Mouse (Mus musculus) left cerebral cortex, postnatal 10 days (tissue): ENCODE measurements around the gene Otud7b. TPM values are rescaled to one million over a fixed set of nuclear protein-coding genes. Genes with fewer than 3 reads are reported as not detected.

Experiments
- DNase-seq, 2 experiments: peaks; one replicate each; pipeline ENCODE4 v3.0.0; 2021 to 2022; ENCODE audit warnings: low spot score in 2 of 2, mixed read lengths in 1 of 2; ENCODE audit errors: extremely low spot score in 1 of 2
- intact Hi-C: fragments of 180-260 bp; cut with DNase I; formaldehyde crosslinking; loops from one replicate; pipeline ENCODE4 v1.15.1; 2025
- total RNA-seq, 2 experiments: library from RNA; stranded (reverse); gene quantifications; 2 replicates each; pipeline ENCODE4 v1.2.3; 2021

The Otud7b gene
- total RNA-seq, 2 experiments from 2014 or later, result 13.4 to 17.6 TPM

DNA sequence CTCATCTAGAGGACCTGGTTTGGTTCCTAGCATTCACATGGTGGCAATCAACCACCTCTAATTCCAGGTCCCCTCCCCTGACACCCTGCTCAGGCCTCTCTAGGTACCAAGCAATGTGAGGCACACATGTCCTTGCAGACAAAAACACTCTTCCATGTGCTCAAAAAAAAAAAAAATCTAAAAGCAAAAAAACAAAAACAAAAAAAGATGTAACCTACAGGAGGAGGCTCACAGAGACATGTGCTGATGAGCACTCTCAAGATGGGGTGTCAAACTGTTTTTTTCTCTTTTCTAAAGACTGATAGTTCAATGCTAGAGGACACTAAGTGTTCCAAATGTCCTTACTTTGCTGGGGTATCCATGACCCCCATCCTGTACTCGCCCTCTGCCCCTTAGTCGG lies 22.2 kb upstream of the Otud7b start:
- no peak for DNase-seq
- intact Hi-C loops, result loop anchor here (5.0 kb wide), 1 partner anchor 65 kb away; no protein-coding TSS in a partner anchor

DNA sequence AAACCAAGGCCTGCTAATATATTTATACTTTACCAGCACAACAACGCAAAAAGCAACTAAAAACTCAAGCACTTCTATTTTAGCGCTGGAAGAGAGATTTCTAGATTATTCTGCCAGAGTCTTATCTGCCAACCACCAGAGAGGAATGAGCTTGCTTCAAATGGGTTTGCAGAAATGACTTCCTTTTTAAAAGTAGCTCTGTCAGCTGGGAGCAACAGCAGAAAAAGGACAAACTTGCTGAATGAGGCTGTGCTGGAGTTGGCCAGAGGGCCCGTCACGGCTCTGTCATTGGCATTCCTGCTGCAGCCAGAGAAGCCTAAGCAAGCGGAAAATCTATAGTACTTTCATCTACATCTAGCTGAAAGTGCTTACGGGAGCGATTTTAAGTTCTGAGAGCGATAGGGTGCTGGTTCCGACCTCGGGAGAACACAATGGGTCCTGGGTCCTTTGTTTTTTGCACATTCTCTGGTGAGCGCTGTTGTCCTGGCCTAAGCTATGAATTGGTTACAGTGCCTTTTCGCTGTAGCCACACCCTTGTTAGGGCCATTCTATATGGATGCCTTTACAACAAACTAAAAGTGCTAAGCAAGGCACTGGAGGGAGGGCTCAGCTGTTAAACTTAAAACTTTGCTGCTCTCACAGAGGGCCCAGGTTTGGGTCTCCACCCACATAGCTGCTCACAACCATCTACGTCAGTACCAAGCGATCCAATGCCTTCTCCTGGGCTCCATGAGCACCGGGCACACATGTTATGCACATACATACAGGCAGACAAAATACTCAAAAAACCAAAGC lies 21.4 kb upstream of the Otud7b start:
- intact Hi-C loops, result loop anchor here (5.0 kb wide), 1 partner anchor 64 kb away; no protein-coding TSS in a partner anchor
- no peak for DNase-seq

DNA sequence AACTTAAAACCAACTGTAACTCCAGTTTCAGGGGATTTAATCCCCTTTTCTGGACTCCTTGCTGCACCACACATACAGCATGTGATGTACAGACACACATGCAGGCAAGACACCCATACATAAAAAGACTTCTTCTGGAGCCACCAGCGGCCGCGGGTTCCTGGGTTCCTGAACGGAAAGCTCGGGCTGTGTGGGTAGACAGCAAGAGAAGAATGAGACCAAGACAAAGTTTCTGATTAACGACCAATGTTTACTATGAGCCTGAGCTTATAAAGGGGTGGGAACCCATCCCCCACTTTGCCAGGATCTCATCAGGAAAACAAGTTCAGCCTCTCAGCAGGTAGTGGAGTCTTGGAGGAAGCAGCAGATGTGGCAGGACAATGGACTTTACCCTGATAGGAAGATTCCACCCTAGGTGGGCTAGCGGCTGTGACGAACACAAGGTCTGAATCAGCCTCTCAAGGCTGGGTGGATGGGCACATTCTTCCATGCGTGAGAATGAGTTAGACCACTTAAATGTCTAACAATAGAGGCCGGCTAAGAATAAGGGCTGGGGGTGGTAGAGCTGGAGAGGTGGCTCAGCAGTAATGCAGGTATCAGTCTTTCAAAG lies 20.1 kb upstream of the Otud7b start:
- peak in 1 of 2 experiments; percentile 67 for DNase-seq
- intact Hi-C loops, result loop anchor here (5.0 kb wide), 1 partner anchor 63 kb away; no protein-coding TSS in a partner anchor

DNA sequence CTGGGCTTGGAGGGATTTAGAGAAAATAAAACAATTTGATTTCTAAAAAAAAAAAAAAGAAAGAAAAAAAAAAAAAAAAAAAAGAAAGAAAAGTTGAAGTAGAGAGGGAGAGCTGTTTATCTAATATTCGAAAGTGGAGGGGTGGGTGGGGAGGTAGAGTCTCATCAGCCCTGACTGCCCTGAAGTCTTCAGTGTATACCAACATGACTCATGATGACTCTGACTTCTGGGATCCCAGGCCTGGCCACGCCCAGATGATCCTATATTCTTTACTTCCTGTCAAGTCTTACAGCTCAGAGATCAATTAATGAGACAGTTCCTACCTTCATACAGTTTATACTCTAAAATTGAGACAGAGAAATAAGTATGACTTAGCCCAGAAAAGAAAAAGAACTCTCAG lies 17.1 kb upstream of the Otud7b start:
- DNase-seq, result no peak
- intact Hi-C loops, result no loop called here

DNA sequence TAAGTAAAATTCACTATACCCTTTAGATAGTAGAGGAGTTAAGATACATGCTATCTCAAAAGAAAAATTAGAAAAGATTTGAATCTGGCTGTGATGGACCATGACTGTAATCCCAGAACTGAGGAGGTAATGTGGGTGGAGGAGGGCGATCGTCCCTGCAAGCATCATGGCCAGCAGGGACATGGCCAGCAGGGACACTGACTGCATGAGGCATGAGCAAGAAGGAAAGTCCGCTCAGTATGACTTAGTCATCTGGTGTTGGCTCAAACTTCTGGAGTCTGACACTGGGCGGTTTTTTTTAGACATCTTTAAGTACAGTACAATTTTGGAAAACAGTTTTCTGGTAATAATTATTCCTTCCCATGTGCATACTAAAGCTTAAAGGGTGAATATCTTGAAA lies 16.5 kb upstream of the Otud7b start:
- no peak for DNase-seq
- intact Hi-C loops, result no loop called here

DNA sequence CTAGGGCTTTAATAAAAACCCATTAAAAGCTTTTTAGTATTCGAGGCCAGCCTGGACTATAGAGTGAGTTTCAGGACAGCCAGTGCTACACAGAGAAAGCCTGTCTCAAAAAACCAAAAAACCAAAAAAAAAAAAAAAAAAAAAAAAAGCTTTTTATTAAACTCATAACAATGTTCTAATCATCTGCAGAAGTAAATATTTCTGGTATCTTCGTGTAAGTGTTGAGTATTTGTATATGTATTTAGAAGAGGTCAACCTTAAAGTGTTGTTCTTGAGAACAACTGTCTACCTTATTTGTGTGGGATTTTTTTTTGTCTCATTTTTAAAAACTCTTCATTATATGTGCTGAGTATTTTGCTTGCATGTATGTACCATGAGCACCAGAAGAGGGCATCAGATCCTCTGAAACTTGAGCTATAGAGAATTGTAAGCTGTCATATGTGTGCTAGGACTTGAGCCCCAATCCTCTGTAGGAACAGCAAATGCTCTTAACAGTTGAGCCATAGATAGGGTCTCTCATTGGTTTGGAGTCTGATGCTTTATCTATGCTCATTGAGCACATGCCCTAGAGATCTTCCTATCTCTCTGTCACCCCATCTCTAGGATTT lies 14.3 kb upstream of the Otud7b start:
- intact Hi-C loops, result no loop called here
- DNase-seq, result no peak

DNA sequence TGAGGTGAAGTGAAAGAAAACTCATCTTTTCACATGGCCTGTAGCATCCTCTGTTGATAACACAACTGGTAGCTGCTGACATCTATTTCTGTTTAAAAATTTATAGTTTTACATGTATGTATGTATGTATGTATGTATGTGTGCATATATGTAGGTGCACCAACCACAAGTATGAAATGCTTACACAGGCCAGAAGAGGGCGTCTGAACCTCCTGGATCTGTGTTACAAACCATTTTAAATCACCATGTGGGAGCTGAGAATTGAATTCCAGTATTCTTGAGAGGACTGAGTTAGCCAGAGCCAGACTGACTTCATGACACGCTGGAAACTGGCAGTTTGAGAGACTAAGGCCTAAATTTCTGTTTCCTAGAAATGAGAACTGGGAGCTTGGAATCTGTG lies 13.2 kb upstream of the Otud7b start:
- intact Hi-C loops, result no loop called here
- no peak for DNase-seq

DNA sequence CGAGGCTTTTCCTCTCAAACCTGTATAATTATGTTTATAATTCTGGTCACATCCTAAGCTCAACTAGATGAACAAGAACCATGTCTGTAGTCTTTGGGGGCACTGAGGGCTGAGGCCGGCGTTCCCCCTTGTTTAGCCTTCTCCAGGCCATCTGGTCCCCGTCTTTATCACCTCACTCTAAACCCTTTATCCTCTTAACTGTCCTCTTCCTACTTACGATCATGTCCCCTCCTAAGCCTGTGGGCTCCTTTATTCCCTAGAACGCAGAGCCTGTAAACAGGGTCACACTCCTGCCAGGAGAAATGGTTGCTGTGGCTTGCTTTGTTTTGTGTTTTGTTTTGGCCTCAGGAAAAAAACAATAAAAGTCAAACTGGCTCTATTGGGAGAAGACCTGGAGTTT lies 12.4 kb upstream of the Otud7b start:
- no peak for DNase-seq
- intact Hi-C loops, result no loop called here

DNA sequence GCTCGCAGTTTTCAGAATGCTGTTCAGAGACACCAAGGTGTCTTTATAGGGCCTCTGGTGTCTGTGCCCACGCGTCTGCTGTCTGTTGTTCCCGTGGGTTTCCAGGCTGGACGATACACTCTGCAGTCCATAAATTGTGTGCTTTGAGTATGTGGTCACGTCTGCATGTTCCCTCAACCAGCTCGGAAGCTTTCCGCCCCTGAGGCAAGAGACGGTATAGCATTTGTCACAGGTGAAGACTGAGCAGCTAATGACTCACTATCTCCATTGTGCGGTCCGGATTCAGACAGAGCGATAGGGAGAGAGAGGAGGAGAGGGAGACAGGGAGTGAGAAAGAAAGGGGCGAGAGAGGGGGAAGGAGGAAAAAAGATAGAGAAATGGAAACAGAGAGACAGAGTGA lies 10.8 kb upstream of the Otud7b start:
- no peak for DNase-seq
- intact Hi-C loops, result no loop called here

DNA sequence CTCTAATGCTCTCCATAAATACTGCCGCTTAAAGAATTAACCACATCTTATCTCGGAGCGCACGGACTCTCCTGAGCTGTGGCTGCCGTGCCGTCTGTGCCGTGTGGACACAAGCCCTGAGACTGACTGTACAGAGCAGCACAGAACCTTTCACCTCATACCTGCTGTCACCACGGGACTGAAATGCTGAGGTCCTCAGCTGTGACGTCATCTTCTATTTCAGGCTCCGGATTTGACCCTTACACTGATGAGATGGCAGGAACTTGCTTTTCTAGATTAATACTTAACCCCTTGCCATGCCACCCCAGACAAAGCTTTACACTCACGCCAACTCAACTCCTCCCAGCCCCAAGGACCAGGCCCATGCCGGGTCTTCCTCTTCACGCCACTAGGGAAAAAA lies 10.1 kb upstream of the Otud7b start:
- intact Hi-C loops, result no loop called here
- no peak for DNase-seq

DNA sequence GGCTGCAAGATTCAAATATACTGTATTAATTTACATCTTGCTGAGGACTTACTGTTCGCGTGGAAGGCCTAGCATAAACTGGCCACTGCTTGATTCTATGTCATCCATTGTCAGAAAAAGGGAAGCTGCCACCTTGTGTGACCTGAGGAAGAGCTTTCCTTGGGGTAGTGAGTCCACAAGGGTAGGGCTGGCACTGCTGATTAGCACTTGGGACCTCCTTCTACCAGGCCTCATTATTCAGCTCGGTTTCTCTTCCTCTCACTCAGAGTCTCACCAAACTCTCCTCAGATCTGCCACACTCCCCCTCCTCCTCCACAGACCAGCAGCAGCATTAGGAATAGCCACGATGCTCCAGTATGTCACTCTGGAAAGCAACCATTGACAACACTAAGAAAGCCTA lies 6.2 kb upstream of the Otud7b start:
- DNase-seq, result no peak
- intact Hi-C loops, result no loop called here

DNA sequence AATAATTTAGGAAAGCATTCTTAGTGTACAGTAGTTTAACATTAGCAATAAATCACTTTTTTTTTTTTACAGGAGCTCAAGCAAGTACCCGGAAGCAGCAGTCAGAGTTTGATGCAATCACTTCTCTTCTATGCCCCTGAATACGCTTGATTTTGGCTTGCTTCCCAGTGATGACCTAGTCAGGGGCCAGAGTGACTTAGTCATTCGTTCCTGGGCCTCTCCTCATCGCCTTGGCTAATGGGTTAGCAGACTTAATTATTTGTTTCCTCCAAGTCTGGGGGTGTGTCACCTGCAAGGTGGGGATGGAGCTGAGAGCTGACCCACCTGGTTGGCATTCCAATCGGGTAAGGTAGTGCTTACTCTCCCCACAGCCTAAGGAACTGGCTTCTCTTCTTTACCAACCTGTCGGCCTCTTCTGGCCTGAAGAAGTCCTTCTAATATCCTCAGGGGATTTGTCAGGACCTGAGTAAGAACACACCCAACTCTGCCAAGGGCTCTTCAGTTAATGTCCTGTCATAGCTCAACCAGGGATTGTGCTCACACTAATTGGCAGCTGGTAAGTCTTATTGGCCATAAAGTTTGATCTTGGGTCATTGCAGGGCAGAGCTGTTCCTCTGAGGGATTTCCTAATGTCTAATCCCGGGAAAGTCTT lies 5.6 kb upstream of the Otud7b start:
- intact Hi-C loops, result no loop called here
- DNase-seq, result no peak

DNA sequence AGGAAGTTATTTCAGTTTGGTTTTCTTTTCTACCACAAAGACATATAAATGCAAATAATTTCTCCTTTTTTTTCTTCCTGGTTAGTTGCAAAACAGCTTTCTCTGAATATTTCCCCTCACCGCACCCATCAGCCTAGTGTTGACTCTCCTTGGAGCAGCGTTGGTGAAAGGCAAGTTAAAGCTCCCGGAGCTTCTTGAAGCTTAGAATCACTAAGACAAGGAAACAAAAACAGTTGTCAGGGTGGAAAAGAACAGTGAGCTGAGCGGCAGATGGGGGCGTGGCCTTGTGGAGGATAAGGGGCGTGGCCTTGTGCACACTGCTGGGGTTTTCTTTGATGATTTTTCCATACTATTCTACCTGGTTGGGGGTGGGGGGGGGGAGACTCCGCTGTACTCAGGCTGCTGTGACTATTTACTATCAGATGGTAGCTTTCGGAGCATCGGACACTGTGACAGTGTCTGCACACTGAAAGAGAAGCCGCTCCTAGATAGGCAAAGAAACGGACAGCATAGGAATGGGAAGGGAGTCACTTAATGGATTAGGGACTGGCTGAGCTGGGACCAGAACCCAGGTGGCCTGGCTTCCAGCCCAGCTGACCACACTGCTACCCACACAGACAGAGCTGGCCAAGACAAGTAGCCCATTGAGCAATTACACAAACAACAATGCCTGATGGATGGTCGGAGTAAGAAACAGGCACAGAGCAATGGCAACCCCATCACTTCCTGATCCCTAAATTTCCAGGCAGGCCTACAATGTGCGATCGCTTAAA lies 2.0 kb upstream of the Otud7b start:
- peak in 1 of 2 experiments; percentile 55 for DNase-seq
- intact Hi-C loops, result loop anchor here (5.0 kb wide), 1 partner anchor 35 kb away; no protein-coding TSS in a partner anchor

DNA sequence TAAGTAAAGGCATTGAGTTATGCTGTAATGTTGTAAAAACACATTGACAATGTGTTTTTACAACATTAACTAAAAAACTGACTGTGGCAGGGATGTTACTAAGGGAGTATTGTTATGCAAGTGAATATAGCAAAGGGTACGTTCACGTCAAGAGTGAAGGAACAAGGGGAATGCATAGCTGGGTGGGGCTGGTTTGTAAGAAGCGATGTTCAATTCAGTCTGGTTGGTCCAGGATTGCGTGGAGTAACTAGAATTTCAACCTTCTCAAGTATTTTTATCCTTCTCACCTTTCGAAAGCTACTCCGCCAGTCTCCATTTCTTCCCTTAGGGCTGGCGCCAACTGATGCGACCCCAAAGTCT lies 446 bp upstream of the Otud7b start:
- no peak for DNase-seq
- intact Hi-C loops, result loop anchor here (5.0 kb wide), 1 partner anchor 33 kb away; no protein-coding TSS in a partner anchor

DNA sequence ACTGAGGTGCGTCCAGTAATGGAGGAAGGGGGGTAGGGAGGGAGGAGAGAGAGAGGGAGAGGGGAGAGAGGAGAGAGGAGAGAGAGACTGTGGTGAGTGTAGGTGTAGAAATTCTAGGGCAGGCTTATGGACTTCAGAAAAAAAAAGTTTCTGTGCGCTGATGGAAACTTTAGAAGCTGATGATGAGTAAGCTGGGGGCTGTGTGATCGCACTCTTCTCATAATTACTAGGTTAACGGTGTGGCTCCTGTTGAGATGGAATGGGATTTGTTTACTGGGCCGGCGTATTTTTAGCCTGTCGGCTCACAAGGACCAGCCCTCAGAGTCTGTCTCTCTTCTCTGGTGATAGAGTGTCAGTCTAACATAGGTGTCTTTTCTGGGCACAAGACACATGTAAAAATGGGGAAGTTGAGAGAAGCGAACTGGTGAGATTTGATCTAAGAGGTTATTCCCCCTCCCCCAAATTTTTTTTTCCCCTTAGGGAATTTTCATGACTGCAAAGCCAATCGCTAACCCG lies 963 bp downstream of the Otud7b start:
- no peak for DNase-seq
- intact Hi-C loops, result no loop called here

DNA sequence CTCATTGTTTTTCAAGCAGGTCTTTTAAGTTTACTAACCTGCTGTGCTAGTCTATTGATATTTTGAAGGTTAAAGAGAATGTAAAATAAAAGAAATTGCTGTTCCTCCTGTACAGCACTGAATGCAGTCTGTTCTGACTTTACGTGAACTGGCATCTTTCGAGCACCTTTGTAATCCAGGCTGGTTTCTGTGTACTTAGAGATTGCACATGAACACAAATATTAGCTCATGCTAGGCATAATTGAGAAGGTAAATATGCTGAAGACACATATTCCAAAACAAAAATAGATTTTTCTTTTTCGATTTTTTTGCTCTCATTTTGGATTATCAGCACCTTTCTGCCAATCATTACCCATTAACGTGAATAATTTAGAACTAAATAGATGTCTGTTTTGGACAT lies 1.8 kb downstream of the Otud7b start:
- DNase-seq, result no peak
- intact Hi-C loops, result no loop called here

DNA sequence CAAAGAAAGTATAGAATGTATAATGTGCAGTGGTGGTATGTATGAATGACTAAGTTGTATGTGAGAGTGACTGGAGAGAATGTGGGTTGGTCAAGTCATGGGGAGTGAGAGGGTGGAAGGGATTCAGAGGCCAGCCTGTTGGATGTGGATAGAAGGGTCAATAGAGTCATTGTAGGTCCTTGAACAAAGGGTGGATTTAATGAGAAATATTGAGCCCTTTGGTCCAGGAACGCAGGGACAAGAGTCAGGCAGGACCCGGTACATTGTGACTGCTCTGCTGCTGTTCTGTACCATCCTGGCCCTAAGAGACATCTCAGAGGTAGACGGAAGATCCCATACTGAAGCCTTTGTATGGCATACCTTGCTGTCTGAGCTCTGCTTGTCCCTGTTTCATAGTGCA lies 4.0 kb downstream of the Otud7b start:
- intact Hi-C loops, result no loop called here

DNA sequence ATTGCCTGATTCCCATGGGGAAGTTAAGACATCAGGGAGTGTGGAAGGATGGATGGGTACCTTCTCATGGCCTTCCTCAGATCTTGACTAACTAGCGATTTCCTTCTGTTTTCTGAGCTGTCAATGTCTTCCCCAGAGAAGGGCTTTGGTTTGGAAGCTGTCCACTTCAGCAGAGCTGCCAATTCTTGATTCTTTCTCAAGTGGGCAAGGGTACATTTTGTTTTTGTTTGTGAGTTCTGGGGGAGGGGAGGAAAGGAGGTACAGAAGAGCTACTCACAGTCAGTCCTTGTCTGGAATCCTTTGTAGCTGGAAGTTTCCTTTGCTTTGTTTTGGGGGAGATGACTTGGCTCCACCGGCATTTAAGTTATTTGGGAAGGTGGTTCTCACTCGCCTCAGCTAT lies 8.9 kb downstream of the Otud7b start:
- intact Hi-C loops, result no loop called here
- no peak for DNase-seq

More for the DNA sequence above, 4.0 kb downstream of the Otud7b start:
- no peak for DNase-seq

DNA sequence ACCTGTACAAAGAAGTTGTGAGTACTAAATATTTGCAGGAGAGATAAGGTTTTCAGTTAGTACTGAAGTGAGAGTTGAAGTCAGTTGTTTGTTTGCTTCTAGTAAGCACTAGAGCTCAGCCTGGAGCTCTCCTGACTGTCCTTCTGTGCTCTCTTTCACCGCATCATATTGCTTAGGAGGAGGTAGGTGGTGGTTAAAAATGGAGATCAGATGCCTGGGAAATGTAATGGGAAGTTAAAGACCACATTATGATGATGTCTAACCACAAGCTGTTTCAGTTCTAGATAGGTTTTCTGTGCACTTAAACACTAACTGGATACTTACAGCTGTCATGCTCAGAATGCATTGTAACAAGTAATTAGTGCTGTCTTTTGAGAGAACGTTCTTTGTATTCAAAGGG lies 13.8 kb downstream of the Otud7b start:
- DNase-seq, result no peak
- intact Hi-C loops, result no loop called here
